Mouse (Mus musculus): Measurements from ENCODE around the gene Lysmd4.
"Not testable (repeated sequence)": the region's sequence is repeated elsewhere in the genome, so short reads cannot be mapped to it uniquely, and the experiment has no call there.

Lysmd4 gene

DNA sequence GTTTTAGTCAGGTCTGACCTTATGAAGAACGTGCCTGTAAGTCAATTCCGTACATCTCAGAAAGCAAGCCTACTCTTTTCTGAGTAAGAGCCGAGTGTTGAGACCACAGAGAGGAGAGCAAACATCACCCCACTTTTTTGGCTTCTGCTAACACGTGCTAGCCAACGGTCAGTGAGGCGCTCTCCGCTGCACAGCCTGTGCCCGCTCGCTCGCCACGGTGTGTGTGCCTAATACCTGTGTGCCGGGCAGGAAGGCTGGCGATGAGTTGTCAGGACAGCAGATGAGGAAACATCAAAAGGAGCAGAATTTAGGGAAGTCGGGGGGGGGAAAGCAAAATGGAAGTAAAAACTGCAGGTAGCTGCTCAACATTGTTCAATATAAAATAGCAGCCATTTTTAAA, 10.2 kb downstream of the Lysmd4 start:
- DNase-seq: no peak

DNA sequence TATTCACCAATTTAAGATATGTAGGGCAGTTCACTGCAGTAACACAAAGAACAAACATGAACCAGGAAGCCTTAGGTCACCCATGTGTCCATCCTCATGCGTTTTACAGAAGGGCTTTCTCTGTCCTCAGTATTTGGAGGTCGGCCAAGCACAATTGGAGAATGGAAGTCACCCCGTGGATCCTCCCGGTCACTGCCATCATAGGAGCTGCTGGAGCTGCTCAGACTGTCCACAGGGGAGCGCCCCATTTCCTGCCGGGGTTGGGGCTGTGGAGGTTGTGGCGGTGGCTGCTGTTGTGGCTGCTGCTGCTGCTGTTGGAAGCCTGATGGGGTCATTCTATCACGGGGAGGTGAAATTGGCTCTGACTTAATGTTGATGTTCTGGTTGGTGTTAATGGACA, 12.5 kb downstream of the Lysmd4 start:
- no peak for DNase-seq

DNA sequence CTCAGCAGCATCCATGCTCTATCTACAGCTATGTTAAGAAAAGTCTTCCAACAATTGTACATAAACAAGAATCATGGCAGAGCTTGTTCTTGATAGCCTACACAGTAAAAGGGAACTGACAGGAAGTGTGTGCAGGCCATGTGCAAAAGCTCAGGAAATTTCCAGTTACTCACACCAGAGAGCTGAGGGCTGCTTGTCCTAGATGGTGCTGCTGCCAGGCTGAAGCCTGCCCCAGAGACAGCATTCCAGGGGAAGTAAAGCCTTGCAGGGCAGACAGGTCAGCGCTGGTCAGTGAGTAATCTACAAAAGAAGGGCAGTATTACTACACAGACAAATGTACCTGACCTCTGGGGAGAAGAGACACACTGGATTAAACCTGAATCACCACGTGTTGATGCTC, 14.0 kb downstream of the Lysmd4 start:
- DNase-seq: no peak

DNA sequence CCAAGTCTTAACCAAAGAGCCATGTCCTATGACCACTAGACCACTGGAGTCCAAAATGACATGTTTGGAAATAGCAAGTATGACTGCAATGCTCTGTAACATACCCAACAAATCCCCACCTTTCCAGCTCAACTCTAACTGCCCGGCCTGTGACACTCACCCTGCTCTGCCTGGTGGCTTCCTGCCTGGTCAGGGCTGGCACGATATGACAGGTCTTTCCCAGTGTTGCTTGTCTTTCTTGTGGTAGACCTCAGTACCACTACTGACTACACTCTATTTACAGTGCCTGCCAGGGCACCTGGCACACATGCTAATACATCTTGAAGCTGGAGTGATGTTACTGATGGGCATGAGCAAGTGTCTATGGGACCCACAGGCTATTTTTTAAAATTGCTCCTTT, 15.4 kb downstream of the Lysmd4 start:
- no peak for DNase-seq

DNA sequence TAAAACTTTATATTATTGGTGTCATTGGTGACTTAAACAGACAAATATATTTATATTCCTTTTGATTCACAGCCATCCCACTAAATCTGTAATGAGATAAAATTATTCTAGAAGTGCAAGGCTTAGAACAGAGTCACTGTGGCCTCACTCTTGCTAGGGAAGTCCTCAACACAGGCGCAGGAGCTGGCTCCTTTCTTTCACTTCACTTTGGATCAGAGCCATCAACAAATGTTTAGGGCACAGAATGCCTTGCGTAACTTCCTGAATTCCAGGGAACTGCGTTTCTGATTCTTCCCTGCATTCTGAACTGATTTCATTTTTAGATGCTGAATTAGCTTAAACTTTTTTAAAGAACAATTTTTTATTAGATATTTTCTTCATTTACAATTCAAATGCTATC, 19.6 kb downstream of the Lysmd4 start:
- DNase-seq: peak in 1 of 2 experiments; percentile 48

DNA sequence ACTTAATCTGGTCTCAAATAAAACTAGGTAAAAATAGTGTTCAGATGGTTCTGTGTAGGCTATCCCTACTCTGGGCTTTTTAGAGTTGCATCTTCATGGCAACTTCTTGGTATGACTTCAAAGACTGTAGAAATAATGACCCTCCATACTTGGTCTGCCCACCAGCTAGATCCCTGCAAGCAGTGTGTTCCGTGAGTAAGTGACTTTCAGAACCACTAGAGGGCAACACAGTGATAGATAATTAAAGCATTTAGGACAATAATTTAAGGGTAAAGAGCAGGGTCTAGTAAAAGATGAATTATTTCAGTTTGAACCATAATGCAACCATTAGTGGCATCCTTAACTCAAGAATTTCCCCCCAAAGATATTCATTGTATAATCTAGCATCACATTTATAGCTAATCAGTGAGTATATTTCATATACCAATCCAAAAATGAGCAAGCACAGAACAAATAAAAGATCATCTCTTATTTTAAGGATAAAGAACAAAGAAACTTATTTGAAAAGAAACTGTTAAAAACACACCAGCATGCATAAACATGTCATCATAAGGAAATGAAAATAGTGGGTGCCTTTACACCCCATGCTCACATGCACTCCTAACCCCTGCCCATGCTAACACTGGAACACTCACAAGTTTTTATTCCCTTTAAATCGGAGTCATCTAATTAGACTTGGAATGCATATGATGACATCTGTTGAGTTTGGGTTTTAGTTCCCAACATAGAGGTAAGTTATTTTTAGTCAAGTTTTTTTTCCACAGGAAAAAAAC, 21.0 kb downstream of the Lysmd4 start:
- DNase-seq: peak in 1 of 2 experiments; percentile 13

DNA sequence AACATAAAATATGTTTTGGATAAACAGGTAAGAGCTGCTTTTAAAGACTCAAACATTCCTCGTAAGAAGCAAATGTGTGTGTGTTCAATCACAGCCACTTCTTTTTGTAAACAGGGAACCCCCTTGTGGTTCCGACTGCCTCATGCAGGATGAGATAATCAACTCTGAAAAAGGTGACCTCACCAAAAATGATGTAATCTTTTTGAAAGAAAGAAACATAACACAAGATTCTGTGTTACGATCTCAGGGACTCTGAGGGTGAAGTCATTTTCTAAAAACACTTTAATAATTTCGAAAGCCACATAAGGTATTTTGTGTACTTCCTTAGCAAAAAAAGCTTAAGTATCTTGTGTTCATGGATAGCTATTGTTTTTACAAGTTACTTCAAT, 21.5 kb downstream of the Lysmd4 start:
- DNase-seq: peak in 1 of 2 experiments; percentile 15

DNA sequence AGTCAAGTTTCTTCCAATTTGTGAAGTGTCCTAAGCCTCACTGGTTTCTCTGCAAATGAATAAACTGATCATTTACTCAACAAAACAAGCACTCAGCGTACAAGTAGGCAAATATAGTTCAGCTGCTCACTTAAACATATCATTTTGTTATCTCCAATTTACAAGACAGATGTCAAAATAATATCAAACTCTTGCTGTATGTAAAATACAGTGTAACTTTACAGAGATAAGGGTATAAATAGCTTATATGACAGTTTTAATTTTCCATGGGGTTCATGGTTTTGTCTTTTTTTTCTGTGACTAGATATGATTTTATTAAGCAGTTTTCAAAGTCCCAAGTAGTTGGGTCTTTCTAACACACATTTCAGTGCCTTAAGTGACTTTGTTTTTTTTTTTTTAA, 22.9 kb downstream of the Lysmd4 start:
- no peak for DNase-seq

DNA sequence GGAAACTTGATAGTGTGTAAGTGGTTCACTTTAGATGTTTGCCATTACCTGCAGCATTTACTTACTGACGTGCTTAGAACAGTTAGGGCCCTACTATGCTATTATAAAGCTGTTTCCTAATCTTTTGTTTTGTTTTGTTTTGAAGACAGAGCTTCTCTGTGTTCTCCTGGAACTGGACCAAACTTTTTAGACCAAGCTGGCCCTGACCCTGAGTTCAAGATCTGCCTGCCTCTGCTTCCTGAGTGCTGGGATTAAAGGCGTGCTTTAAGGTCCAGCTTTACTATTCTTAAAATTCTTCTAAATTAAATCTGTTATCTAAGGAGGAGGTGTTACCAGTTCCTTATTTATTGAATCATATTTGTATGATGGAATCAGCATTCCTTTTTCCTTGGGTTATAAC, 23.7 kb downstream of the Lysmd4 start:
- no peak for DNase-seq

DNA sequence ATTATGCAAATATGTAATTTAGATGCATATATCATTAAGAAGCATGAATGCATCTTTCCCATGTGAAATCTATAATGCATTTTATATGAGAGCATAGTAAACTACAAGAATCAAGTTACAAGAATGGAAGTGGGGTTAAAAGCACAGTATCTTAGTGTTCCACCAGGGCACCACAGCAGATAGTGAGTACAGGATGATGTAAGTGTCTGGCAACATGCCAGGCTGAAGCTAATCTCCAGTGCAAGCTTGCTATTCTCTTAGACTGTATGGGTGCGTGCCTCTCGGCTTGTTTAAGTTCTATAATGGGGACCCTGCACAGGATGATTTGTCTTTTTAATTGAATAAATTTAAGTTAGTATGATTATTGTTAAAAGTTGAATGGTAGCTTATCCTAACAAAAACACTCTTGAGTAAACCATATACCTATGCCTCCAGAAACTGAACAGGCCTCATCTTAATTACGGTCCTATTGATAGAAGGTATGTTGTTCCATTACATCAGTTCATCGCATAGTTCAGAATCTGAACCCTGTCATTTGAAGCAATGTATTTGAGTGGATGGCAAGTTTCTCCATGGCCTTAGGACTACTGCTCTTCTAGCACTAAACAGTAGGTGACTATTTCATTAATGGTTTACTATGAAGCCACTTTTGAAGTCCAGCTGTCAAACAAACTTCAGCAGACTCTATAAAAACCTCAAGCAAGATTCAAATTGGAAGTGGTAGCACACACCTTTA, 37.7 kb downstream of the Lysmd4 start:
- peak; percentile 72 to 80 for DNase-seq

DNA sequence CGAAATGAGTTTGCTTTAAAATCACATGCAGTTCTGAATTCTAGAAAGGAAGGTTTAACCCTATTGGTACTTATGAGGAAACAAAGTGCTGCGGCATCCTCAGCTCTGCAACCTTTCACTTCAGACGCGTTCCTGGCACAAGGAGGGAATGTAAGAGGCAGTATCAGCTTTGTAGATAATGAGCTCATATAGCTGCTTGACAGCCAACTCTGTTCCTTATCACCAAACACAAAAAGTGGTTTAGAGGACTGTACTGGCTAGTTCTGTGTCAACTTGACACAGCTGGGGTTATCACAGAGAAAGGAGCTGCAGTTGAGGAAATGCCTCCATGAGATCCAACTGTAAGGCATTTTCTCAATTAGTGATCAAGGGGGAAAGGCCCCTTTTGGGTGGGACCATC, 48.1 kb downstream of the Lysmd4 start:
- not testable (repeated sequence) for DNase-seq

DNA sequence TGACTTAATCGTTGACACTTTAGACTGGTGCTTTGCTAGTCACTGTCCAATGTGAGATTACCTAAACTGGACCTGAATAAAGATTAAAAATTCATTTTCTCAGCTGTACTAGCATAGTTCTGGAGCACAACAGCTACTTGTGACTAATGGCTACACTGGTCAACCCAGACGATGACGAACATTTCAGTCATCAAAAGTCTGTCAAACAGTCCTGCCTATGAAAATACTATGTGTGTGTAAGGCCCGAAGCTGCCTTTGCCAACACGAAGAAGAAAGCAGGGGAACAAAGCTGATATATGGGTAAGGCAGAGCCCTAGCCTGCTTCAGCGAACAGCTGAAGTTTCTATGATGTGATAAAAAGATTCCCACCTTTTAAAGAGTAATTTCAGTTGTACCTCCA, 61.2 kb downstream of the Lysmd4 start:
- DNase-seq: no peak

DNA sequence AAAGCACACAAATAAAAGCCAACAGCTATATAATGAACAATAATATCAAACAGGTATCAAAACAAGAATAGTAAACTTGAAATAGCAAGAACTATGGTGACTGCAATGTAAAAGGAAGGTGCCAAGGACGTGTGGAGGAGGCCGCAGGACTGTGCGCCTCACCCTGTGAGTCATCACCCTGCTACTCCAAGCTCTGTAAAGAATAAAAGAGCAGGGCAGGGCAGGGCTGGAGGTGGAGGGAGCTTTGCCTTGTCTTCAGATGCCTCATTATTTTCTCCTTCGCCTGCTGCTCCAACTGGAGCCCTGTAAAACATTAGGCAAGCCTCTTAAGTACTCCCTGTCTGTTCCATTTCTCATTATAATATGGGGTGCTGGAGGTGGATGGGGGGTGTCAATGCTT, 65.1 kb downstream of the Lysmd4 start:
- DNase-seq: peak in 1 of 2 experiments; percentile 19

DNA sequence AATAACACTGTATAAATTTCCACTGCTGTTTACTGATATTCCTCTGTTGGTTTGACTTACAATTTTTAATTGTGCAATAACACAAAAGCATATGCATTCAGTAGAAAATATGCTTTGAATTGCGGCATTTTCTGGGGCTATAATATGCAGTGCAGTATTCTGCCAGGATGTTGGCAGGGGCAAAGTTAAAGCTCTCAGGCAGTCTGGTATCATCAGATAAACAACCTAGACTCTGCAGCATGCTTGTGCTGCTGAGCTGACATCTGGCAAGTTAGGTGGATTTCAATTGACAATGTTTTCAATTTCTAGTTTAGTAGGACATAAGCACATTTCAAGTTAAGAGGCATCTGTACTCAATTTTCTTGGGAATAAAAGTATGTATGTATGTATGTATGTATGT, 69.0 kb downstream of the Lysmd4 start:
- no peak for DNase-seq

DNA sequence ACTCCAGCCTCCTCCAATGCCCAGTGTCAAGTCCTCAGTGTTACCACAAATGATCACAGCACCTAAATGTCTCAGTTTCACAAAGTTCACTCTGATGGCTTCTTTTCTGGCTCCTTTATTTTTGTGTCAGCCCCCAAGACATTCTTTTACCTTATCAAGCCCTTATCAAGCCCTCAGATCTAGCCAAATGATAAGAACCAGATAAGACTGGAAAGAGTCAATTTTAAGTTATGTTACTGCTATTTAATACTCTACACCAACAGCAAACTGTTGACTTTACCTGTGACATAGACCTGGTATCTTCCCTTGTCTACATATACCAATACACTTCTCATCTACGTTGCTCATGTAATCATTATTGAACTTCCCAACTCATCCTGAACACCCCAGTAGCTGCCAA, 74.1 kb downstream of the Lysmd4 start:
- DNase-seq: no peak

DNA sequence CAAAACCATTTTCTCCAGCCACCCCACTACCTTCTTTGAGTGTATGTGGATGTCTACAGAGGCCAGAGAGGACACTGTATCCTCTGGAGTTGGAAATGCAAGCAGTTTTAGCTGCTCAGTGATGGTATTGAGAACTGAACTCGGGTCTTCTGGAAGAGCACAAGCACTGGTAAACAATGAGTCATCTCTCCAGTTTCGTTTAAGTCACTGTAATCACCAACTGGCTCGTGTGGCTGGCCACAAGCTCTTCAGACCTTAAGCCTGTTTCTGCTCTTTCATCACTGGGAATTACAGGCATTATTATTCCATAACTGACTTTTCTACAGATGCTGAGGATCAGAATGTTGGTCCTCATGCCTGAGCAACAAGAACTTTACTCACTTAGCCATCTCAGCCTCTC, 82.6 kb downstream of the Lysmd4 start:
- no peak for DNase-seq

DNA sequence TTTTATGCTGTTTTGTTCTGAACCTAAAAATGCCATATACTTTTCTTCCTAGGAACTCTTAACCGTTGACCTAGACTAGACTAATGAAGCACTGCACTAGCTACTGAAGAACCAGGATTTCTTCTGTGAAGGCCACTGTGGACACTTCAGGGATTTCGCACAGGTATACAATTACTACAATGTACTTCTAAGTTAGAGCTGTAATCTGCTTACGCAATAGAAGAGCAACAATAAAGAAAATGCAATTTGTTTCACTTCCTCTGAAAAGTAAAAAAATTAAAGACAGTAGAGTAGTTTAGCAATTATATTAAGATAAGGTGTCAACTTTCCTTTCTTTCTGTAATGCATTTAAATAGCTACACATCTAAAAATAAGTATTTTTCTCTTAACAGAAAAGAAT, 84.7 kb downstream of the Lysmd4 start:
- no peak for DNase-seq

DNA sequence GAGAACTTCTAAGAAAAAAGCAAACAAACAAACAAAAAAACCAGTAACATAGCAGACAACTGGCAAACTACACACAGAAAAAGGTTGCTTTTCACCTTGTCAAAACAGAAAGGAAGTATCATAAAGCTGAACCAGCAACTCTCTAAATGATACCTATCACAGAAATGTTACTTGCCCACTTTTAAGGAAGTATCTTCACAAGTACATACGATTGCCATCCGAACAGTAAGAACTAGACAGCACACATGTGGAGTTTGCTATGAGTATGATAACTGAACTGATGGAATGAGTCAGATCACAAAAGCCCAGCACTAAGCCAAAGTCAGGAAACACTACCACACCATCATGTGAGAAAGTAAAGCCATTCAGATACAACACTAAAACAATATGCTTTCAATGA, 85.8 kb downstream of the Lysmd4 start:
- no peak for DNase-seq

DNA sequence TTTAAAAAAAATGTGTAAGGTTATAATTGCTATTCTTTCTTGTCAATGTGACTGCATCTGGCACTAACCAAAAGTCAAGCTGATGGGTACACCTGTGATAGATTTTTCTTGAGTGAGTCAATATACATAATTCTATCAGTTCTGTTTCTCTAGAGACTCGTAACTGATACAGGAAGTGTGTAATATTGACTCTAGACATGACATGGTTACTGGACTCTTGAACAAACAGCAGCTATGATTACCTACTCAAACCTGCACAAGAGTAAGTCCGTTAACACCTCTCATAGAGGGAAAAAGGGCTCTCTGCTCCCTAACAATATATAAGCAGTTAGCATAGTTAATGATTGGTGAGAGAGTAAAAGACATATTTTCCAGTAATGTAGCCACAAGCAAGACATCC, 87.8 kb downstream of the Lysmd4 start:
- DNase-seq: no peak

DNA sequence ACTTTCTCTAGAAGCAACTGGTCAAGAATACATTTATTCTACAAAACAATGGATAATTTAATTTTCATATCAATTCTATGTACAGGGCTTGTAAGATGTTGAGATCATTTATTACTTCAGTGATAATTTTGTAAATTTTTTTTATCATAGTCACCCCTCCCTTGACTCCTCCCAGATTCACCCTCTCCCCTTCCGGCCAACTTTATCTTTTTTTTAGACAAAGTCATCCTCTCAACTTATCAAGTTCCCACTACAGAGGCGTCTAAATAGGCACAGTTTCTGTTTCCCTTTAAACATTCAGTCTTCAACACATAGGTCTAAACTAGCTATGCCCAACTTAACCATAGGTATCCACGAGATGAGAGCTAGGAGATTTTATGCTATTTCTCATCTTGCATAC, 90.9 kb downstream of the Lysmd4 start:
- DNase-seq: no peak

DNA sequence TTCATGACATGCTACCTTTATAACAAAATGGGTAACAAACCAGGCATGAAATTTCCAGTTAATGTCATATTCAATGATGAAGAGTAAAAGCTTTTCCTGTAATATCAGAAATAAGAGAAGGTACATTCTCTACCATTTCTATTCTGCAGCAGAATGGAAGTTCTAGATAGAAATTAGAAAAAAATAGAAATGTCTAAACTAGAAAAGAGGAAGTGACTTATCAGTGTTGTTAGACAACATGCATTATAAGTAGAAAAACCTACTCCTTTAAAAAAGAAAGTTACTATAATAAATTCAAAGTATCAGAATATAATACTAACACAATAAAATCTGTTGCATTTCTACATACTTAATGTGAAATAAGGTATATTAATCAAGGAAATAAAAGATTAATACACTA, 96.4 kb downstream of the Lysmd4 start:
- DNase-seq: no peak

DNA sequence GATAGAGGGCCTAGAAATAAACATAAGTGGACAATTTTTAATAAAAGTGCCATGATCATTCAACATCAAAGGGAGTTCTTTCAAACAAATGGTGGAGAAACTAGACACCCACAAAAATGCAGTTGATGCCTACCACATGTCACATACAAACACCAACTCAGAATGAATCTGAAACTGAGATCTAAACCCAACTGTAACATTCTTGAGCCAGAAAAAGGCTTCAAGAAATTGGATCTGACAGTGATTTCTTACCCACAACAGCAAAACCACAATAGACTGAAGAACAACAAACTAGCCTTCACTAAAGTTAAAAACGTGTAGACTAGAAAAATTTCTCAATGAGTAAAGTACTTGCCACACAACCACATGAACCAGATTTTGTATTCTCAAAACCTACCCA, 98.0 kb downstream of the Lysmd4 start:
- no peak for DNase-seq

DNA sequence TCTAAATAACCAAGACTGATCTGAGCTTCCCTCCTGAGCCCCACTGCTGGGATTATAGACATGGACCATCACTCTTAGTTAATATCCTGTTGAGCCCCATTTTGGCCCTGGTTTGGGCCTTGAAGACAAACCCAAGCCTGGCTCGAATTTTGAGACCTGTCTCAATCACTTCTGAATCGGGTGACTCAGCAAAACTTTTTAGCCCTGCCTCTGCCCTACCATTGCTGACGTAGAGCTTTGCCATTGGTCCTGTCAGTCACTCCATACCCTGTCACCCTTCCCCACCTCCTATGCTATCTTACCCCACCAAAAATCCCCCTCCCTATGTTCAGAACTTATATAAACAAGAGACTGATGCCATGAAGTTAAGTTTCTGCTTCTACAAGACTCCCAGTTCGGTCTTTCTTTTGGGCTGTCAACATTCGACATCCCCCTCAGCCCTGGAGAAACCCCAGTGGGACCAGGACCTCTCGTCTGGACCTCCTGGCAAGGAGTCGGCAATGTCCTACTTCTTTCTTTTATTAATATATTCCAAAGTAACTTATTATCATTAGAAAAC, 119.8 kb downstream of the Lysmd4 start:
- DNase-seq: no peak

DNA sequence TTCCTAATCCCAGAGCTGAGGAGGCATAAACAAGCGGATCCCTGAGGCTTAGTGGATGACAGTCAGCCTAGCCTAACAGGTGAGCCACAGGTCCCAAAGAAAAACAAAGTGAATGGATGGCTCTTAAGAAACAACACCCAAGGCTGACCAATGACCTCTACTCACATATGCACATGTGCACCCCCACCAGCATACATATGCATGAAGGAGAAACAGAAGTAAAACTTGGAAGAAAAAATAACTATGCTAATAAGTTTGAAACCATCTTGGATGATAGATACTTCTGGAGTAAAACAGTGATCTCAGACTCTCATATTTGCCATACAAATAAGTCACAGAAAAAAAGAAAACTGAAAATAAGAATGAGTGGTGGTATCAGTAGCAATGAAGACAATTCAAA, 122.1 kb downstream of the Lysmd4 start:
- DNase-seq: no peak

Data from lung, adult 18-20 months (tissue).